Mouse (Mus musculus) ZHBTc4 (cell line): ENCODE data around the gene Trim2.
A peak's percentile ranks its signal among the peaks of the same experiment; 100 is the strongest.

Experiments used
- DNase-seq: peaks from one replicate; pipeline ENCODE4 v3.0.0-alpha.2; 2011; ENCODE audit warnings: low read depth, low spot score

Trim2 gene

DNA sequence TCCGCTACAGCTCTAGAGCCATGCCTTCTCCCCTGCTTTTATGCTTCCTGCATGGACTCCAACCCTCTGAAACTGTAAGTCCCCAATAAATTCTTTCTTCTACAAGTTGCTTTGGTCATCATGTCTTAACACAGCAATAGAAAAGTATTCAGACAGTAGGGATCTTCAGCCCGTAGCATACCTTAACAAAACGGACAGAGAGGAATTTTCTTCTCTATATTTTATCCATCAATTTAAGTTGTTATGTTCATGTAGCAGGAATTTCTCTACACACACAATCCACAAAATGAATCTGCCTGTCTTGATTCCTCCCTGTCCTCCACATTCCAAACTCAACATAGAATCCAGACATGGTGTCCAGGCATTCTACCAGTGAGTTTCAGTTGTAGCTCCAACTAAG, at the start of gene Trim2:
TSS of gene Trim2 (minus strand) at position 101 of the 400 bp plus-strand sequence.
- DNase-seq: no peak

DNA sequence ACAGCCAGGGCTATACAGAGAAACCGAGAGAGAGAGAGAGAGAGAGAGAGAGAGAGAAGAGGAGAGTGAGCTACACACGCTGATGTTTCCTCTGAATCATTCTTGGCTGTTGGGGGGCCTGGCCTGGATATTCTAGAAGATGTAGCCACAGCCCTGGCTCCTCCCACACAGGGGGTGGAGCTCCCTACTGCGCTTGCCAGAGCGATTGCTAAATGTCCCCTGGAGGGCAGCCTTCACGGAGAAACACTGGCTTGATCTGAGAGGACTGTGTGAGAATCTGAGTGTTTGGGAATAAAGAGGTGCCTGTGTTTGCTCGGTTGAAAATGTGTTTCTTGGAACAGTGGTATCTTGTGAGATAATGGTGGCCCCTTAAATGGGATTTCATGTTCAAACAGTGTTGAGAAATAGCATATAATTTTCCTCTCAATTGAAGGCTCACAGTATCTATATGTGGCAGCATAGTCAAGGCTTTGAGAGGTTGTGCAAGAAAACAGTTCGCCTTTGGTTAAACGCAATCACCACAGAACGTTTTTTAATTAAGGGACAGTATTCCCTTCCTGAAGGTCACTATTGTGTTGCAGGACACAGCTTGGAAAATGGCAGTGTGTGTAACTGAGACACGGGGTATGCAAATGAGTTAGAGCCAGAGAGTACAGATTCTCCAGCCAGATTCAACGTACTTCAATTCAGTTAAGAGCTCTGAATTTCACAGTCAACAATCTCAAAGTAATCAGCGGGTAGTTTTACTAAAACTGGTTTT, 49.4 kb upstream of the Trim2 start:
- DNase-seq: peak; percentile 71

DNA sequence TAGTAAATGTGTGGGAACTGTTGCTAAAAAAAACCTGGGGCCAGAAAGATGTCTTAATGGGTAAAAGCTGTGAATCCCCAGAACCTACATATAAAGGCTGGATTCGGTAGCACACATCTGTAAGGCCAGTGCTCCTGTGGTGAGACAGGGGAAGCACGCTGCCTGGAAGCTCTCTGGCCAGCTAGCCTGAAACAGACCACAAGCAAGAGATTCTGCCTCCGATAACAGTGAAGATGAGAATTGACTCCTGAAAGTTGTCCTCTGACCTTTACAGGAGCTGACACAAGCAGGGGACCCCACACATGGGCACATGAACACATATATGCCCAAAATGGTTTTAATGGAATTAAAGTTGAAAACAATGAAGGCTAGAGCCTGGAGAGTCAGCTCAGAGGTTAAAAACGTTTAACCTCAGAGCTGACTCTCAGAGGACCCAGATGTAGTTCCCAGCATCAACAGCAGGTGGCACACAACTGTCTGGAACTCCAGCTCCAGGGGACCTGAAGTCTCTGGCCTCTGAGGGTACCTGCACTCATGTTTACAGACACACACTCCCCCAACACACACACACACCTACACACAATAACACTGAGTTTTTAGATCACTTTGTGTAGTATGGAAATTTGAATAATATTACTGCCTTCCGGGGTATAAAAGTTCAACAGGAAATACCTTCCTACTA, 45.8 kb upstream of the Trim2 start:
- DNase-seq: peak; percentile 73

DNA sequence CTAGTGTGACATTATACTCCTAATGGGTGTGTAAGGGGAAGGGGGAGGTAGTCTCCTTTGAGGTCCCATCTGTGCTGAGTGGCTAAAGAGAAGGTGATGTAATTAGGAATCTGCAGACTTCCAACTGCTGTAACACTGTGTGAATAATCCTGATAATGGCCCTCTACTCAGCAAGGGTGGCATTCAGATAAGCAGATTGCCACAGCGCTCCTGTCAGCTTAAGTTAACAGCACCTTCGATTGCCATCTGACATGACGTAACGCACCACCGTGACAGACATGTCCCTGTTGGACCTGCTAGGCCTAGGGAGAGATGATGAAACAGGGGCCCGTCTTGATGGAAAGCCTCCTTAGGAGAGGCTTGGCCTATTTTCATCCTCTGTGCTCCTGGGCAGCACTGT, 43.6 kb upstream of the Trim2 start:
- no peak for DNase-seq

DNA sequence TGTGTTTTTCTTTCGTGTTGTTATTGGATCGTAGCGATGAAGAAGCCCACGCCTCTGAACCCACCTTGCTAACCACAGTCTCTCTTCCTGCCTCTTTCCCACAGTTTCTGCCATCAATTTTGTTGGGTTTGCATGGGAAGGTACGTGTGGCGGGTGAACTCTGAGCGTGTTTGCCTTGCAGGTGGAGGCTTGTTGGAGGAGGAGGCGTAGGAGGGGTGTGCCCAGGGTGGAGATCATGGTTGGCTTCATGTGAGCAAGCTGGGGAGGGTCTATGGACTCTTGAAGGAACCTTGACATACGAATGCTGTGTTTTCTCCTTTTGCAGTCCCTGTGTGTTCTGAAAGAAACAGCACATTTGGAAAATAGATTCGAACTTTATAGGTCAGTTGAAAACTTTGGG, 43.1 kb upstream of the Trim2 start:
- DNase-seq: no peak

DNA sequence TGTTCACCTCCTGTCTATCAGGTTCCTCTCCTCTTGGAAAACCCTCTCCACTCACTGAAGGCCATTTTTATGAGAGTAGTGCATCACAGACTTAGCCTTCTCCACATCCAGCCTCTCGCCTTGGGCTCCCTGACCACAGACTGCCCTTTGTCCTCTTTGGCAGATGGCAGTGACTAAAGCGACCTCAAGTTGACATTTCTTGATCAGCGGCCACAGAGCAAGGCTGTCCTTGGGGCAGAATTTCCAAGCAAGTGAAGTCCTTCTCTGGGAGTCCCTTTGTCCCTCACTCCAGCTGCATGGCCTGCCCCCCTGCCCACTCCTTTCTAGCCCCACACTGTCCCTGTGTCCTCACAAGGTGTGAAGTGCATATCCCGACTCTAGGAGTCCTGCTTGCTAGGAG, 40.7 kb upstream of the Trim2 start:
- DNase-seq: no peak

DNA sequence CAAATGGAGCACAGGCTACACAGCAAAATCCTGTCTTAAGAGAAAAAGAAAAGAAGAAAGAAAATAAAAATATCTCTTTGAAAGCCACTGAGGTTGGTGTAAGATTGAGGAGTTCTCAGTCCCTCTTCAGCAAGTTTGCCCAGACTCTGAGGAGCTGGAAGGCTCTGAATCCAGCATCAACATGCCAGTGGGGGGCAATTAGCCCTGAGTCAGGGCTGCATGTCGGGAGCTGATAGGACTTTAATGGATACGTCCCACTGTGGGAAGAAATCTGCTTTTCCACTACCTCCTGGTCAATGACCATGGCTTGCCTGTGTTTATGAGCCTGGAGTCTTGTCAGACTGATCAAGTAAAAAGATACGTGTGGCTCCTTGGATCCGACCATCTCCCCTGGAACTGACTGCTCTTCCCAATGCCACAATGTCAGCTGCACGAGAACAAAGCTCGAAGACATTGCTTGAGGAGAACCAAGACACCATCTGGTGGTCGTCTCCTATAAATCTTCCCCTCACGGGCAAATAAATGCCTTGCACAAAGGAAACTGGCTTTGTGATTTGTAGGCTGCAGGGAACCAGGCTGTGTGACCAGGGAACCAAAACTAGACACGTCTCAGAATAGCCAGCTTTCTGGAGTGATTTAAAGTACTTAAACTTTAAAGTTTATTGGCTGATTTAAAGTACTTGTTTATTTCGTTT, 39.9 kb upstream of the Trim2 start:
- peak; percentile 31 for DNase-seq

DNA sequence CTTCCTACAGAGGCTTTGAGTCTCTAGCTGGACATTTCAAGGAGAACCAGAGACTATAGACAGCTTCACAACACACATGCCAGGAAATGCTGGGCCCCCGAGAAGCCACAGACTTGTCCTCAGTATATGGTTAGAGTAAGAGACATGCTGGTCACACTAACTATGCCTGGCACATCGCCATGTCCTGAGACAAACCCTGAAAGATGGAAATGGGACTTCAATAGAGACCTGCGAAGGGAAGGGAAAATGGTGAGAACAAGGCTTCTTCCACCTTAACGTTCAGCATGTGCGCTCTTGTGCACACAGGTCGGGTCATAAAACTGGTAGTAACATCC, 38.9 kb upstream of the Trim2 start:
- no peak for DNase-seq

DNA sequence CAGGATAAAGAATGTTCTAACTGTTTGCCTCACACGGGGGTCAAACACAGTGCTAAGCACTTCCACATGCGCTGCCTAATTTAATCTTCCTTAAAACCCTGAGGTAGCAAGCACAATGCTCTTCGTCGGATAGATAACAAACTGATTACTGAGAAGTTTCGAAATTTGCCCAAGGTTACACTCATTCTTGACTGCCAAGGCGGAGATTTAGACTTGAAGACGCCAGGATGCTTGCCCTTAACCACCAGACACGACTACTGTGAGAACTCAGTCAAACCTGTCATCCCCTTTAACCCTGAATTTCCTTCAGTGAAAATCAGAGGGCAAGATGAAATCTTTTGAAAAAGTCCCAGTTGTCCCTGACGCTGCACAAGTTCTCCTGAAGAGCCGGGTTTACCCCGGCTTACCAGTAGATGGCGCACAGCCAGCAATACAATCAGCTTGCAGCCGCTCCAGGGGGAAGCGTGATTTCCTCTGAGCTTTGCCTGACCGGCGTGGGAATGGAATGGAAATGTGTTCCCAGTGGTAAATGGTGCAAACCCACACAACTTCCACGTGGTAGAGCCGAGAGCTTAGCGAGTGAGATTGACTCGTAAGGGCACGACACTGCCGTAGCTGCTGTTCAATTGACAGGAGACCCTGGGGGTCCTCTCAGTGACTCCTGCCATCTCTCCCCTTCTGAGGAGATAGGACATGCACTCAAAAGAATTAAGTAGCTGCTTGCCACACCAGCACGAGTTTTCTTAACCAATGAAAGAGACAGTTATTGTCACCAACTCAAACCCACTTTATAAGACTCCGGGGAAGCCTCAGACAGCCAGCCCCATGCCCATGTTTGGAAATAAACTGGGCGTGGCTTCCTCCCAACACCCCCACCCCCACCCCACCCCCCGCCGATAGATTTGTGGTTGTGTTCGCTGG, 38.3 kb upstream of the Trim2 start:
- peak; percentile 91 for DNase-seq

DNA sequence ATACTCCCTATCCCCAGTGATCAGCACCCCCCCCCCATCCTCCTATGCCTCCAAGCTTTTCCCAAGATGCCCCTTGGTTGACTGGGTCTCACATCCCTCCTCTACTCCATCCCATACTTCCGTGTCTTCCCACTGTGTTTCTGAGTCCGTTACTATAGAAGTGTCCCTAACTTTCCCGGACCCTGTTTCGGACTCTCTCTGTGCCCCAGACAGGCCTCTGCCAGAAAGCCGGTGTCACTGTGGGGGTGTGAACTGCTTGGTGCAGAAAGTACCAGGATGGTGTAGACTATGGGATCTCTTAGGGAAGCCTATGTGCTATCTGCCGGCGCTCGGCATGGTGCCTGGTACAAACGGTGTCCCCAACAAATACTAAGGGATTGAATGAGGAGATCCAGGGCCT, 36.4 kb upstream of the Trim2 start:
- DNase-seq: no peak

DNA sequence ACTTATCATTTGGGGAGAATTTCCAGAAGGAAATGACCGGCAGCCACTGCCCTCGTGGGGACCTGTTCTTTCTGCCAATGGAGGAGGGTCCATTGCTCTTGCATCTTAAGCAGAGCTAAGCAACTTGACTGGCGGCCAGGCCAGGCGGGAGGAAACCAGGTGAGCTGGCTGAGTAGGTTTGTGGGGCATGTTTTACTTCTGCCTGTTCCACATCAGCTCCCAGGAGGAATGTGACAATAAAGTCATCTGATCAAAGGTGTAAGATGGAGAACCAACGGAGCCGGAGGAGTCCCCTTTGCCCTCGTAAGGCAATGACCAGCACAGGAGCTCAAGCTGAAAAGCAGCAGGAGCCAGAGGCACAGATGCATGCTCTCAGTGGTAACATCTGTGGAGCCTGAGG, 35.1 kb upstream of the Trim2 start:
- no peak for DNase-seq

DNA sequence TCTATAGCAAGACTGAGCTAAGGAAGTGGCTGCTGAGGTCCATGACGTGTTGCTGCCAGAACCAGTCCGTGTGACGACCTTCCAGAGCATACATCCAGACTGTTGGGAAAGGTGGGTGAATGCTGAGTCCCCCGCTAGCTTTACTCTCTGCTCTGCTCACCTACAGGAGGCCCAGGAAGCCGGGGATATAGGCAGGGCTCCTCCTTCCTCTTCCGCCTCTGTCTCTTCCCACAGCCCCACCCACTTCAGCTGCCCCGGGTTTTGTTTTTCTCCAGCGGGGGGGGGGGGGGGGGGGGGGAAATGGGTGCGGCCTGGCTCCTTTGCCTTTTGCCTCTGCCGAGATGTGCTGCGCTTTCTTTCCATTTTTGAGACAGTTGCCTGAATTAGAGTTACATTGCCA, 30.9 kb upstream of the Trim2 start:
- DNase-seq: peak; percentile 65

DNA sequence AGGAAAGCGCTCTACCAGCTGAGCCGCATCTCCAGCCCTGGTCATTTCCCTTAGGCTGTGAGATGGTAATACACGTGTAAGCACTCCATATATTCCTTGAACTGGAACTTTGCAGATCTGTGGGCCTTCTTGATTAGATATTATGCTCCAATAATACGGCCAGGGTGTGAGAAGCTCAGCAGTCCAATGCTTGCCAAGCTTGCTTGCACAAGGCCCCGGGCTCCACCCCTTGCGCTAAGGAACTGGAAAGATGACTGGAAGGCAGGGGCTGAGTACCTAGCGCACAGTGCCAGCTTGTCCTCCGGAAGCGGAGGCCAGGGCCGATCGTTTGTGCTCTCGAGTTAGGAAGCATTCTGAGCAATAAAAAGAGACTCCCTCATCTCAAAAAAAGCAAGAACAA, 29.7 kb upstream of the Trim2 start:
- DNase-seq: no peak

DNA sequence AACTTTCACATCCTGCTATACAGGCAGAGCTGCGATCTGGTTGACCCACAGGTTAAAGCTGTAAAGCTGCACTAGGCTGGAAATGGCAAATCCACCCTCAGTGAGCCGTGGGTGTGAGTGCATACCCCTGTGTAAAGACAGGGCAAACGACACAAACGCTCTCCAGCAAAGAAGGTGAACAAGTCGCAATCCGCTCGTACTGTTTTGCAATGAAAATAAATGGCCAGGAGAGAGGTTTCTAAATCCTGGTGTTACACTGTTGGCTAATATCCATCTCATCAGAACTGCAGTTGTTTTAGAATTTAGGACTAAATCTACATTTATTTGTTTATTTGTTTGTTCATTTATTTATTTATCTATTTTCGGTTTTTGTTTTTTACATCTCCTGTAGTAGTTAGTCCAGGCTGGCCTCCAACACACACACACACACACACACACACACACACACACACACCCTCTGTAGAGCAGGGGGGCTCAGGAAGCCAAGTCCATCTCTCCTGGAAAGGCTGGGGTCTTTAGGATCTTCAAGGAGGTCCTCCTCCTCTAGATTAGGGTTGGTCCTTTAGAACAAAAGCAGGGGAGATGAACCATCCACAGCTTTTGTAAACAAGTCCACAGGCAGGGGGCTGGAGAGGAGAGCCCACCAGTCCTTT, 28.9 kb upstream of the Trim2 start:
- no peak for DNase-seq

DNA sequence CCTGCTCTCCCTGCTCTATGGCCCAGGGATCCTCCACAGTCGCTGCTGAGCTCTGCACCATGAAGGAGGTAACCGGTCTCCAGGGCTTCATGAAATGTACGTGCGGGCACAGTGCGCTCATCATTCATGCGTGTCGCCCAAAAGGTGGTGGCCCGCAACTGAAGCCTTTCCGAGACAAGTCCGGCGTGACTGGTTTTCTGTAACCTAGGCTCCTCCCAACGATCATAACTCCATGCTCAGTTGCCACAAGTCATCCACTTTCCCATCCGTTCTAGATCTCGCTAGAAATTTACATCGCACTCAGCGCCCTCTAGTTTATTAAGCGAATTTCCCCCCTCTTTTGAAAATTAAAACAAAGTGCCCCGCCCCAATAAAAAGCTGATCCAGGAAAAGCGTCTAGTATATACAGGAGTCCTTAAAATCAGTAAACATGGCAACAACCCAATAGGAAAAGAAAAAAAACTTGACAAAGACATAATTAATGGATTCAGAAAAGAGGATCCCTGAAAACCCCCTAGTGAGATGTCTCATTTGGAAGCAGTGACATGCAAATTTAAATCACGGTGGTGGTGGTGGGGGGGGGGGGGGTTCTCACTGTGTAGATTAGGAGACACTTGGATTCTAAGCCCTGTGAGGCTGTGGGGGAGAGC, 28.2 kb upstream of the Trim2 start:
- DNase-seq: peak; percentile 80

DNA sequence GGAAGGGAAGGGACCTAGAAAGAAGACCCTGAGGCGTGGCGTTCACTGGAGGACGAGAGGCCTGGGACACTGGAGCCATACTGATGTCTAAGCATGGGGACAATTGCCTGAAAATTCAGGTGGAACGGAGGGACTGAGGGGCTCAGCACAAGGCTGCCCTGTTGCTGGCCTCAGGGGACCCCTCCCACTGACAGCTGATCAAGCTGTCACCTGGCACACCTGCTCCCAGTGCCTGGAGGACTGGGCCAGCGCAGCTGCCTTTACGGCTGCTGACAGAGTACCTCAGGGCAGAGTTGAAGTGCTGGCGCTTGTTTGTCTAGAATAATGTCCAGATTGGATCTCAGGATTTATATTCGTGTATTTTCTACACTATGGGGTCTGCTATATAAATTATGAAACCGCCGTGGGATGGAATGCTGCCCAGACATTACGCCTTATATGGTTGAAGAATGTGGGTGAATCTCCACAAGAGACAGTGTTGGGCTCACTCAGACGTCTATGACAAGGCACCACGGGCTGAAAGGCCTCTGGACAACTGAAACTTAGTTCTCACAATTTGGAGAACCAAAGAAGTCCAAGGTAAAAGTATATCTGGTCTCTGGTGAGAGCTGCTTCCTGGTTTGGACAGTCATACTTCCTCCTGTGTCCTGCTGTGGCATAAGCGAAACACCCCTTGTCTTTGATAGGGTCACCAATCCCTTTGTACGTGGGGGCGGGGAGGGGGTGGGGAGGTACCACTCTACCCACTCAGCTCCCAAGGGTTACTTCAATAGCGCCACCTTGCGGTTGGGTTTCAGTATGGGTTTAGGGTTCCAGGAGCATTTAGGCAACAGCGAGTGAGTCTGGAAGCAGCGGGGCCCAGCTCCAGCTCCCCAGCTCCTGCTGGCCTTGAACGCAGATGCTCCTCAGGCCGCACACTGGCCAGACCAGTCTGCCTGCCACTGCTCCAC, 27.0 kb upstream of the Trim2 start:
- DNase-seq: peak; percentile 94

DNA sequence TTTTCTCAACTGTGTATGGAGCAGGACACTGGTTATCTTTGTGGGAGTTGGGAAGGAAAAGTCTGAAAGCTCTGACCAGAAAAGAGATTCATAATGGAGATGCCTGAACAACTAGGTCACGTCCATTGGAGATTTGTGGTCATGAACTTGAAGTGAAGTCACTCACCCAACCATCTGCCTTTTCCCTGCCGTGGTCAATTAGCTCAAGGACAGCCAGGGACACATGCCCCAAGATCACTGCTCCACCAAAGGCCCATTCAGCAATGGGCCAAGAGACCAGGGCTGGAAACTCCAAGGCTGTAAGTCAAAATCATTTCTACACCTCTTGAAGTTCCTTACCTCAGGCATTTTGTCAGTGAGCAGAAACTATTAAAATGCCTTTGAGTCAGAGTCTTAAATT, 23.5 kb upstream of the Trim2 start:
- DNase-seq: no peak

DNA sequence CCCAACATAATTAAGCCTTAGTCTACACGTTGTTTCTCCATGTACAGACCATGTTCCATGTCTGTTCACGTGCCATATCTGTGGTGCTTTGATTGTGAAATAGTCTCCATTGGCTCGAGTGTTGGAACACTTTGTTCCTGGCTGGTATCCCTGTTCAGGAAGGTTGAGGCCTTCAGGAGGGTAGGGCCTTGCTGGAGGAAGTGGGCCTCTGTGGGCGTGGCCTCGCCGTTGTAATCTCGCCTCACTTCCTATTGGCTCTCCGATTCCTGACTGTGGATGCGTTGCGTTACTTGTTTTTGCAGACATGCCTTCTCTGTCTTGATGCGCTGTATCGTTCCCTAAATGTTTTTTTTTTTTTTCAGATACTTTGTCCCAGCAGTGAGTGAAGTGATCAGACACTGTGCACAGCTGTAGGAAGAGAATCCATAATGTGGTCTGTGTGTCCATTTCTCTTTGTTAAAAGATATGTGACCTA, 18.3 kb upstream of the Trim2 start:
- no peak for DNase-seq

DNA sequence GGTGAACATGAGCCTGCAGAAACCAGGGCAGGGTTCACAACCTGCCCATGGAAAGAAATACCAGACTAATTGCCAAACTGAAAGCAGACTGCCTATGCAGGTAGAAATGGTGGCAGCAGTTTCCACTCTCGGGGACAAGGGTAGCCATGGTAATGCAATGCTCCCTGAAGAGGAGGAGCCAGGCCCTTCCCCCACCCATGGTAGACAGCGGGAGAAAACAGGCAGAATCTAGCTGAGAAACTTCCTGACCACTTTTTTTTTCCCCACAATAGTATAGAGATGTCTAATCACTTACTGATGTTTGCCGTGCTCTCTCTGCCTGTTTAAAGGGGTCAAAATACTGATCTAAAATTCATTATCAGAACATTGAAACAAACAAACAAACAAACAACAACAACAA, 17.8 kb upstream of the Trim2 start:
- peak; percentile 32 for DNase-seq

DNA sequence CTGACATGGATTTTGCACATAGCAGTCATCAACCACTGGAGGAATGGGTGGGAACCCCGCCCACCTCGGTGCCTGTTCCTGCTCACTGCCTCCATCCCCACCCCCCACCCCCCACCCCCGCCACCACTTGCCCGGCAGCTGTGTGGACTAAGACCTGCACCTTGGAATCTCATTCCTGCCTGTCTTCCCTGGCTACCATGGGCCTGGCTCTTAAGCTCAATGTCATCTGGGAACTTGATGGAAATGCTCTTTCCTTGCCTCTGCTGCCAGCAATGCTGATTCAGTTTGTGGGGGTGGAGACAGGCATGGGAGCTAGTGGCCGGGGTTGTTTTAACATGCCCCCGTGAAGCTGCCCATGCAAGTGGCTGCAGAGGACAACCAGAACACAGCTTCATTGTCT, 17.3 kb upstream of the Trim2 start:
- no peak for DNase-seq
